Mouse (Mus musculus) urinary bladder, adult 18-20 months (tissue): ENCODE measurements around the gene Tbrg4.

Experiments used
- DNase-seq, 2 experiments: peaks; one replicate each; pipeline ENCODE4 v3.0.0; 2022; ENCODE audit warnings: low spot score in 2 of 2, mixed read lengths in 2 of 2

Tbrg4 gene

DNA sequence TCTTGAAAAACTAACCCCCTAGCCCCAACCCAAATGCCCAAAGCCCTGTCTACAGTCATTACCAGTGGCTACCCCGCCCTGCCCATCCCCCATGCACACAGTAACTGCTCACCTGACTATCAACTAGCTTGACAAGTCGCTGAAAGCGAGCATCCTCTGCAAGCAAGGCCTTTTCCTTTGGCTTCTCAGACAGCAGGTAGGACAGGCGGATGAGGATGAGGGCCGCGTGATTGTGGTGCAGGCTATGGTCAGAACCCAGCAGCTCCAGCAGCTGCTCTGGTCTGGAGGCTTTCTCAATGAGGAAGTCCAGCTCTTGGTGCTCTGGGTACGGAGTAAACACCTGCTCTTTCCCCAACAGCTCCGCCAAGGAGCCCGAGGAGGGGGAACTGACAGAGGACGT is 2.2 kb downstream of the Tbrg4 start:
- DNase-seq = no peak

DNA sequence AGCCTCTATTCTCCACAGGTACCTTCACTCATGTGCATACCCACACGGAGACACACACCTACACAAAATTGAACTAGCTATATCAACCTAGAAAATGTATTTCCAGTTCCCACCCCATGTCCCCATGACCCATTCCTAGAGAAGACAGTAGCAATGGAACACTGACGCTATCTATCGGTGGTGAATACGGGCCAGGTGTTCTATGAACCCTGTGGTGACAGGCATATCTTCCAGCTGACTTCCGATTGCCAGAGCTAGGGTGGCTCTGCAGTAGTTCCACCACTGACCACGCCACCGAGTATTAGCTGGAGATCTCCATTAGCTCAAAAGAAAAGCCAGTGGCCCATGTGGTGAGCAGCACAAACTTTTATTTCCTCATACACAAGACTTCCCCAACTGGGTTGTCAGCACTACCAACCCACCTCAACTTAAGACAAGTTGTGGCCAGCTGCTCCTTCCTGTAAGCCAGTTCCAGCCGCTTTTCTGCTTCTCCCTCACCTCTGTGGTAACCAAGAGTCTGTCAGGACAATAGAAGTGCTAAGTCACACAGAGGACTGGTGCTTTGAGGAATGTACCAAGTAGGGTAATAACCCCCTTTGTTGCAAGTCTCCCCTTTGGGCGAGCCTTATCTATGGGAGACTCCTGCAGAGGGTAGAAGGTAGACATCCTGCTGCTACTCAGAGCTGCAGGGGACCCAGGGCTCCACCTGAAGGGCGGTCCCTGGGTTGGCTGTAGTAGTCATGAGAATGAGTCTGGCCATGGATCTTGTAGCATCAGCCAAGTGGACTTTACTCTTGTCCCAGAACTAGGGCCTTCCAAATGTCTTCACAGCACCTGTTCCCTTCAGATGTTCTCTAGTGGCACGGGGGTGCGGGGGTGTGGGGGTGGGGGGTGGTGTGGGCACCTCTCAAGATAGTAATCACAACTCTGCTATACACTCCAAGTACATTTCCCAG is 10.3 kb downstream of the Tbrg4 start:
- no peak for DNase-seq

DNA sequence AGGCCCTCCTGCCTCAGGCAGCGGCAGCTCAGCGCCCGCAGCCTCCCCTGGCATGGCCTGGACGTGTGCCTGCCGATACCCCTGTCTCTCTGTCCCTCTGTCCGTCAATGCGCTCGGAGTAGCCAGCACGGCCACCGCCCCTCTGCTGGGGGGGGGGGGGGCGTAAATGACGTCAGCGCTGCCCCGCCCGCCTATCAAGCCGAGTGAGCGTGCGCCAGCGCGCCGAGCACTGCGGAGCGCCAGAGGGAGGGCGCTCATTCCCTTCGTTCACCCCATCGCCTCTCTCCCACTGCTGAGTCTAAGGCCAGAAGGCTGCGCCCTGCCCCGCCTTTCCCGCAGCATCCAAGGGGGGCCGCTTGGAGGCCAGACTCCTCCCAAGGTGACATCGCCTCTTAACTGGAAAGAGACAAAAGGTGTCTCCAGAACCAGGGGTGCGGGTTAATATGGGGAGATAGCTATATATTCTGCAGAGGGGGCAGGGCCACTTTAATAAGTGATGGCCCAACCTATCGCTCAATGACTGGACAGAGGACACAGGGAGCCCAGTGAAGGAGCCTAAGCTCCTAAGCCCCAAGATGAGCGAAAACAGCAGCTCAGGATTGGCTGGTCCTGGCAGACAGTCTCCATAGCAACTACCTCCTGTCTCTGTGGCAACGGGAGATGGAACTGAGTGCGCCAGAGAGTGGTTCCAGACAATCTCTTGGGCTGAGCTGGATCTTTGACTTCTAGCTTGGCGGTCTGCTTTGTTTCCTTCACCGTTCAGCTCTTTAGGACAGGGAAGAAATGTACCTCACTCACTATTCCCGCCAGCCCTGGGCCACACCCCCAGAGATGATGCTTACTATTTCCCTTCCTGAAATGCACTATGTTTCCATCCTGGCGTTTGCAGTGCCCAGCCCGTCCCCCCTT is 20.1 kb downstream of the Tbrg4 start, which contains the start of gene Nacad:
Gene Nacad (minus strand): TSS at position 563 of the 909 bp plus-strand sequence.
- no peak for DNase-seq

DNA sequence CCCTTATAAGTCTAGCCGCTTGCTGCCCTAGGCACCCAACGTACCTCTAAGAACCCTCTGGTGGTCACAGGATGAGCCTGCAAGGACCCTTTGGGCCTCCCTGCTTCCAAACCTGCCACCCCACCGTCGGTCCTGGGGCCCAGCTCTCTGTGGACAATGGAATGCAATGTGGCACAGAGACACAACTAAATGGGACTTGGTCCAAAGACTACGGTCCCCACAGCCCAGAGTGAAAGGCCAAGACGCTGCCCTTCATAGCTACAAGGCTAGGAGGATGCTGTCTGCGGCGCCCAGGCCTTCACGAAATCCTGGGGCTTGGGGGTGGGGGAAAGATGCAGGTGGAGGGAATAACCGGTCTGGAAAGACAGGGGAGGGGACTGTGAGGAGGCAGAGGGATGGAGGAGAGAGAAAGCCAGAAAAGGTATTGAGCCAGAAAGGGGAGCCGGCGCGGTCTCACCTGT is 20.8 kb downstream of the Tbrg4 start:
- no peak for DNase-seq

DNA sequence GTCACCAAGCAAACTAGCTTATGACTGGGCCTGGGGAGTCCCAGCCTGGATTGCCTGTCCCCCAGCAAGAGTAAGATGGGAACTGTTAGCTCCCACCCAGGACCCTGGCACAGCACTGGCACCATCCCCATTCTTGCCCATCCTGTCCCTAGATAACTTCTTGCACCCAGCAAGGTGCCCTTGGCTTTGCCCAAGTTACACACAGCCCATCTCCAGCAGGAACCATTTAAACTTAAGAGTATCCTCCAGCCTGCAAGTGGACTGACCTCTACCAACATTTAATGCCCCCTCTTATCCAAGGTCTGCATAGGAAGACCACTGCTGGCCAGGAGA is 21.3 kb downstream of the Tbrg4 start:
- no peak for DNase-seq

DNA sequence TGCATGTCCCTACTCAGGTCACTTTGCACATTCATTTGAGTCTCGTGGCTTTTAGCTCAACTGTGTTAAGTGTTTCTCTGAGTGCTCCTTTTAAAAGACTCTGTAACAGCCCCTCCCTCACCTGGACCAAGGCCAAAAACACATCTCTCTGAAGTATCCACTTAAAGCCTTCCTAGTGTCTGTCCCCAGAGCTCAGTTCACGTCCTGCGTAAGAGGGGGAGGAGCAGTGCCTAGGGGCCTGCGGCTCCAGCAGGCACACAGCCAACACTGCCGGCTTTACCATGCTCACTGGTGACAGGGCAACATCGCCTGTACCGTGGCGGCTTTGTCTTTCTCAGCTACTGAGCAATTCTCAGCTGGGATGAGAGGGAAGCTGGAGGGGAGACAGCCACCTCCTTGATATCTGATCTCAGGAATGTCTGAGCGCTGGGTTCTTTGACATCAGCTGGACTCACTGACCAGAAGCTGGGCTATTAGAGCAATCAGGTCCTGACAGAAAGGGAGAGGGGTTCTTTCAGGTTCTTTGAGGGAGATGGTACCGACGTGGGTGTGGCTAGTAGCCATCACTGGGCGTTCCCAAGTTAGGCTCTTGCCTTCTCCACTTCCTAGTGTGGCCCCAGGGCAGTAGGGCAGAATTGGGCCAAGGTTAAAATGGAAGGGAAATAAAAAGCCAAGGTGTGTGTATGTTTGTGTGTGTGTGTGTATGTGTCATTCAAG is 21.8 kb downstream of the Tbrg4 start:
- no peak for DNase-seq

DNA sequence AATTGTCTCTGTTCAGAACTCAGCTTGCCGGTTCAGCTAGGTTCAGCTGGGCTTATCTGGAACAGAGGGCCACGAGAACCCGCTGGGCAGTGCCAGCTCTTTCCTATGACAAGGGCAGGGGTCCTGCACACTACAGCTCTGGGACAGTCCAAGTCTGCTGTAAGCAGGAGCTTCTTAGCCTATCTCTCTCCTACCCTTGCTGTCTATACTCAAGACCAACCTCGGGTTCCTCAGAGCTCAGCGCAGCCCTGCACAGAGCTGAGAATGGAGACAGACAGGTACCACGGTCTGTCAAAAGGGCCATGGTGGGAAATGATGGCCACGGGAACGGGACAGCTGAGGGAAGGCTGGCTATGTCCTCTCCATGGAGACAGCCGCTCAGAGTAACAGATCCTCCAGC is 22.6 kb downstream of the Tbrg4 start:
- no peak for DNase-seq

DNA sequence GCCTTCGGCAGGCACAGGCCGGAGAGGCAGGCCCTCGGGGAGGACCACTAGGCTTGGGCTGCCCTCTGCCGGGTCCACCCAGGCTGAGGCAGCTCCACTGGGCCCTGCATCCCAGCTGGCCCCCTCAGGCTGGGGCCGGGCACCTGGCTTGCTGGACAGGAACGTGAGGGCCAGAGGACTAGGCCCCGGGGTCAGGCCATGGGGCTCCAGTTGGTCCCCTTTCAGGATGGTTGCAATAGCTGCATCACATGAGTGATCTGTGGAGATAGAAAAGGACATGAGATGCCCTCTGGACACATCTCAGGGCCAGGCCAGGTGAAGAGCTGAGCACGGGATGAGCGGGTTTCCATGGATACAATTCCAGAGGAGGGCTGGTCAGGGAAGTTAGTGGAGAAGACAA is 23.2 kb downstream of the Tbrg4 start:
- DNase-seq = no peak

DNA sequence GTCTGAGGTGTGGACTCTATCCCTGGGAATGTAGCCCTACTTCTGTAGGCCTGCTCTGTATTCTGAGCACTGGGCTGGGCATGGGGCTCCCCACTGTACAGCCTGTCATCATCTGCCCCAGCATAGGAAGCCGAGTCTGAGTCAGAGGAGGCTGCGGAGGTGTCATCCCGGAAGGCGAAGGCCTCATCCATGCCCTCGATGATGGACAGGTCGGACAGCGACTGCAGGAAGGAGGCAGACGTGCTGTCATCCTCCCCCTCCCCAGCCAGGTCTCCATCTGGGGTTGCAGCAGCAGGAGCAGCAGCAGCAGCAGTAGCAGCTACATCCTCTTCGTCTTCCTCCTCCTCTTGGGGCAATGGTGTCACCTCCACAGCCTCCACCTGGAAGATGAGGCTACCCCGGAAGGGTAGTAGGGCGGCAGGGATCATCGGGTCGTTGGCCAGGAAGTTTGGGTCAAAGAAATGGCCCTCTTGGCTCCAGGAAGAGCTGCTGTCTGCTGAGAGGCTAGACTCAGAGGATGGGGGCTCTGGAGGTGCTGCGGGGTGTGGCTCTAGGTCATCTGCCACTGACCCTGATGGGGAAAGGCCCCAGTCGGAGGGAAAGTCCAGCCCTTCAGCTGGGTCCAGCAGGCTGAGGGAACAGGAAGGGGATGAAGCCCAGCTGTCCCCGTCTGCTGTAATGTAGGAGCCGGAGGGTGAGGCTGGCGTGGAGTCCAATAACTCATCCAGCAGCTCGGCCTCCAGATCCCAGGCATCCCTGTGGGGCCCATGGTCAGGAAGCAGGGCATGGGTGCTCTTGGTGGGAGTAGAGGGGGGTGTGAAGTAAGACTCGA is 24.0 kb downstream of the Tbrg4 start:
- no peak for DNase-seq

DNA sequence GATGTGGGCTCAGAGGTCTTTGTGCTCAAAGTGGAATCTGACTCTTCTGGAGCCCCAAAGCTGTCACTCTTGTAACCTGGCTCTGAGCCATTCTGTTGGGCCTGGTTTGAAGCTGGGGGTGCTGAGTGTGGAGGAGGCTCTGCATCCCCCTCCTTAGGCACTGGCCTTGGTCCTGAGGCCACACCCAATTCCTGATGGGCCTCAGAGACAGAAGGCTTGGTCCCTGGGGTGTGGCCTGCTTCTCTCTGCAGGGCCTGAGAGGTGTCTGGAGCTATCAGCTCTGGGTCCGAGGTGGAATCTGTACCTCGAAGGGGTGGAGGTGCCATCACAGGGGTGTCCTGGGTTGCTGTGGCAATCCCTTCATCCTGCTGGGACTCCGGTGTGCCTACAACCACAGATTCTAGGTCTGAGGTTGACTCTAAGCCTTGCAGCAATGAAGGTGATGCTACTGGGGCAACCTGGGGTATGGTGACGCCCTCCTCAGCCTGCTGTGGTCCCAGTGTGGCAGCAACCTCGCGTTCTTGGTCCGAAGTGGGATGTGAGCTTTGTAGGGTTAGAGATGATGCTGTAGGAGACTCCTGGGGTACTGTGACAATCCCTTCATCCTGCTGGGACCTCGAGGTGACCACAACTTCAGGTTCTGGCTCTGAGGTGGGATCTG is 25.5 kb downstream of the Tbrg4 start:
- DNase-seq = no peak

DNA sequence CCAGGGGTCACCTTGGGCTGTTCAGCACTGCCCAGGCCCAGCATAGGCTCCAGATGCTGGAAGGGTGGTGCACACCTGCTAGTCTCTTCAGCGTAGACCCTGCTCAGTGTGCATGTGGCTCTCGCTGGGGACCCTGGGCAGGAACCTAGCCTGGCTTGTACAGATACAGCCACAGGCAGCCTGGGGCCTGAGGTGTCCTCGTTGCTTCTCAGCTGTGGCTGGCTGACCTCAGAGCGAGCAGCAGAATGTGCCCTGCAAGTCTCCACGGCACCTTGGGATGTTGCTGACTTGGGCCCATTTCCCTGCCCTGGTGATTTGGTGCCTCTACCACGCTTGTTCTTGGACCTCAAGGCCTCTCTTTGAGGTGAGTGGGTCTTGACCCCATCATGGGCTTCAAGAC is 26.0 kb downstream of the Tbrg4 start:
- no peak for DNase-seq

DNA sequence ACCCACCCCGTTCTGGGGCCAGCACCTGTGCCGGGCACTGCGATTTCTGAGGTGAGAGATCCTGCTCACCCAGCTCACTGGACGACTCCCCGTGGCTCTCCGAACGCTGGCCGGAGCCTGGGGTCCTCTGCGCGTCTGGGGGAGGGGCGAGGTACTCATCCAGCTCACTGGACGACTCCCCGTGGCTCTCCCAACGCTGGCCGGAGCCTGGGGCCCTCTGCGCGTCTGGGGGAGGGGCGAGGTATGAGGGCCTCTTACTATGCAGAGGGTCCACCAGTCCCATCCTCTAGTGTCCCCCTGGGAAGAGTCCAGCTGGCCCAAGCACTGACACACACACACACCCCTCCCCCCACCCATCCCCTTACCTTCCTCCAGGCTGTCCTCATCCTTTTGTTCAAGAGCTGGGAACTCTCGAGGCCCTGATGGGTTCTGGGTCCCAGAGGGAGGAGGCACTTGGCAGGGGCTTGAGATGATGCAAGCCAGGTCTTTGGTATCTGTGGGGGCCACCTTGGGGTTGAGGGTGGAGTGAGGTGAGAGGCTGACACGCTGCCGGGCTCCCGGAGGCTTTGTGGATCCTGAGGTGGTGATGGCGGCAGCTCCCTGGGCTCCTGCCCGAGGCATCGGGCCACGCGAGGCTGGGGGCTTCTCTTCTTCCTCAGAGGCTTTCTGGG is 26.7 kb downstream of the Tbrg4 start:
- DNase-seq = no peak

DNA sequence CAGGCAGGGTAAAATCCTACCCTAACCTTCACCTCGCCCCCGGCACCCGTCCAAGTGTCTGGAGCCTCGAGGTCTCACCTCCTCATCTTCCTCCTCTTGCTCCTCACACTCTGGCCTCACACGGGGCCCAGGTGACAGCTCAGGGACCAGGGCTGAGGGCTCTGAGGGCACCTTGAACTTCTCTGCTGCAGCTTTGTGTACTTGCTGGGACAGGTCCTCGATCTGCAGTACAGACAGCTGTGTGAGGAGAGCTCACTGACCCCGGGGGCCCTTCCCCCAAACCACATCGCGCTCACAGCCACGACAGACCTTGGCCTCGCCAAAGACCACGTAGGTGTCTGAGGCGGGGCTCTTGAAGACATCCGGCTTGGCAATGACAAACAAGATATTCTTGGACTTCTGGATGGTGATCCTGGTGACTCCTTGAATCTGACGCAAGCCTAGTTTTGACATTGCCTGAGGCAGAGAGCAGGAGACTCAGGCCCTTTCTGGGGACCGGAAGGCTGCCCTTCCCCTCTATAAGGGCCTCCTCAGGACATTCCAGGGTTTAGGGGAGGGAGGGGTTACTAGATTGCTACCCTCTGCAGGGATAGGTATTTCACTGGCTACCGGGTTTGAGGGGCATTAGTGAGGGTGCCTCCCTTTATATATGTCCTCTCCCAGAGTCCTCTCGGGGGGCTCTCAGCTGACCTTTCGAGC is 27.5 kb downstream of the Tbrg4 start:
- no peak for DNase-seq

DNA sequence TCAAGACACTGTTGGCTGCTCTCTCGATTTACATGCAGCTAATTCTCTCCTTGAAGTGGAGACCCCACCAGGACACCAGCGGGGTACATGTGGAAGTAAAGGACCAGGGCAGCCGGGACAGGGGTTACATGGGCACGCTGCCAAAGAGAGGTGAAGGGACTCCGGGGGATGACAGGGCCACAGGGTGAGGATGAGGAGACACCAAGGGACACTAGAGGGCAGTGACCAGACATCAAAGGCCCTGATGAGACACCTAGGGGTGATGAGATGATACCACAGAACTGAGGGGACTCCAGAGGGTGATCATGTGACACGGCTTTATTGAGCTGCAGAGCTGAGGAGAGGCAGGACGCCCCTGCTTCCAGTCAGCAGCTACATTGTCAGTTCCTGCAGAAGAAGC is 28.3 kb downstream of the Tbrg4 start:
- DNase-seq = no peak

DNA sequence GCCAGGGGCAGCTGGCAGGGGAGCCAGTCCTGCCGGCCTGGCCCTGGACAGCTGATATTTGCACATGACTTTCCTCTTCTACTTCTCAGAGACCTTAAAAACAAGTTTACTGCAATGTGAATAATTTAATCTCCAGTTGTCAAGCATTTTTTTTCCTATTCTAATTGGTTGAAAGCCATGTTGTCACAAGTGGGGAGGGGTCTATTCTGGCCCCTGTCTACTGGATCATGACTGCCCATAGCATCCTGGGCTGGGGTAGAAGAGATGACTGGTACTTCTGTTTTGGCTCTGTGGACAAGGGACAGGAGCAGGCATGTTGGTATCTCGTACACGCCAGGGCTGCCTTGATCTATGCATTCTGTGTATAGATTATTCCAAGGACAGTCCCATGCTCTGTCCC is 29.3 kb downstream of the Tbrg4 start:
- DNase-seq = no peak

DNA sequence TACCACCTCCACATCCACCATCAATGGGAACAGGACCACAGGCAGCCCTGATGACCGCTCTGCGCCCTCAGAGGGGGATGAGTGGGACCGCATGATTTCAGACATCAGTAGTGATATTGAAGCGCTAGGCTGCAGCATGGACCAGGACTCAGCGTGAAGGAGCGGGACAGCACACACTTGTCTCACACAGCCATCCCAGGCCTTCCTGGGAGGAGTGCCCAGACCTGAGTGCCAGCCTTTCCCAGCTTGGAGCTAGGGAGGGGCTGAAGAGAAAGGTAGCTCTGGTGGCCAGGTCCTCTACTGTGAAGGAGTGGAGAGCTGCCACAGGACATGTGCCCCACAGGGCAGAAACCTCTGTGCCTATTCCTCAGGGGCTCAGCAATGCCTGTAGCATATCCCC is 29.7 kb downstream of the Tbrg4 start:
- DNase-seq = no peak

DNA sequence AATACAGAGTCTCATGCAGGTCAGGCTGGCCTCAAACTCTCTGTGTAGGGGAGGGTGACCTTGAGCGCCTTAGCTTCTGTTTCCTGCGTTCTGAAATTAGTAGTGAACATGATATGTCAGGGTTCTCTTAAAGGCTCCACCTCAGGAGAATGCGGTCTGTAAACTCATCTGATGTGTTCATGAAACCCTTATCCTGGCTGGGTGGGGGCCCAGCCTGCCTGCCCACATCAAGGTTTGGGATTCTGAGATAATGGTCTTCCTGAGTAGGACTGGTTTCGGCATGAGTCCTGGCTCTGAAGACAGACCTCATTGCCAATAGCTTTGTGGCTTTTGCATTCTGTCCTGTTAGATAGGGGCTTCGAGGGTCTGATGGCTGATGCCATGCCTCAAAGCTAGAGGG is 30.5 kb downstream of the Tbrg4 start:
- no peak for DNase-seq

DNA sequence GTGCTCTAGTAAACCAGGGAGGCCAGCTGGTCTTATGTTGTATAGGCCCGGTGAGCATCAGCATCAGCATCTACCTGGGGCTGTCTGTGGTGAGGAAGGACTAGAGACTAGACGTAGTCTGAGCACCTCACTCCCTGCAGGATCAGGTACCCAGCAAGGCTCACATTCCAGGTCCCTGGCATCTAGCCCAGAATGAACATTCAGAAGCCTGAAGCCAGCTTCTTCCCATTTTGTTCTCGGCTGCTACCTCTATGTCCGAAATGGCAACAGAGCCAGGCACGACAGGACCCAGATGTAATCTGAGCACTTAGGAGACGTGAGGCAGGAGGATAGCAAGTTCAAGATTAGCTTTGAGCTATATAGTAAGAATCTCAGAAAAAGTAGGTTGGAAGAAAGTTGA is 31.0 kb downstream of the Tbrg4 start:
- no peak for DNase-seq

DNA sequence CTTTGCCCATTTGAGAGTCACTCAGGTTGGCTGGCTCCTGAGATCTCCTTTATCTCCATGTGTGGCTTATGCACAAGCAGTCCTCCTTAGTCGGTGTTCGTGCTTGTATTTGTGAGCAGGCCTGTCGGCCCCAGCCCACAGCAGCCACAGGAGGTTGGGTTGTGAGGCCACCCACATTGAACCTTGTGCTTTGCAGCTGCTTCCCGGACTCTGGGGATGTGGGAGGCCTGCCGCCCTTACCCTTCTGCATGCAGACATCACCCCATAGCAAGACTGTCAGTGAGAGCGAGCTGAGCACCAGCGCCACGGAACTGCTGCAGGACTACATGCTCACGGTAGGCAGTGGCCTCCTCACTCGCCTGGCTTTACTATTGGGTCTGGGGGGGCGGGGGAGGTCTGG is 32.5 kb downstream of the Tbrg4 start:
- no peak for DNase-seq
